Mouse (Mus musculus) megakaryocyte, embryonic 14.5 days (primary cell): ENCODE measurements around the gene Gm18596.

ENCODE experiments used
- FLI1 ChIP-seq: IDR thresholded peaks from 2 replicates; pipeline ENCODE4 v1.6.1; 2012; ENCODE audit warnings: low read length, inconsistent platforms, mixed read lengths
- GATA1 ChIP-seq: IDR thresholded peaks from 3 replicates; pipeline ENCODE4 v1.6.1; 2012; ENCODE audit warnings: mixed read lengths, low read length, inconsistent platforms, borderline replicate concordance

- TF ChIP-seq GATA1 (no peak), FLI1 (no peak)
Measured at GRCm38 (mm10) chr10:77697133-77697532, 45.3 kb downstream of the Gm18596 start, which contains the start of gene Gm9508.
